In the genomic region with DNA sequence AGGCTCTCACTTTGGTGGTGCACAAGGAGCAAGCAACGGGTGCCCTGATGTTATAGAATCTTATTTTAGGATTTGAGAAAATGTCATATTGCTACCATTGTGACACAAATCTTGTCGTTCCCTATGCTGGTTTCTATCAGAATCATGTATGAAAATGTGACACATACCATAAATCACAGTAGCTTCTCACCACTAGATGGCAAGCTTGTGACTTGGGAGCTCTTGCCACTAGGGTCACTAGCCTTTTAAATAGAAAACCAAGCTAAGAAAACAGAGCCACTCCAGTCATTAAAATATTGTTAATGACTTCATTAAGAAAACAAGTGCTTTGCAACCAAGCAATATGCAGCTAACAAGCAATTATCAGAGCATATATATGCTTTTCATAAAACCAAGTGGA, we compare ENCODE assay signal across 11 mouse cellular contexts.
A peak's percentile ranks its signal among the peaks of the same experiment; 100 is the strongest.
DNase-seq lines count a peak whose midpoint lies in the region; ATAC-seq and TF ChIP-seq lines count a peak whose summit lies in the region.
"Had no signal": no experiment of that assay in that cellular context is flagged by ENCODE, and none has a peak within 500 bp of the region (broad histone marks: within the 10 kb centered on the region; RNA-seq: fewer than 3 reads in every experiment).

No protein-coding gene starts in this region.

- DNase-seq in forebrain, embryonic 11.5 days (ENCODE audit: low spot score) = no peak
- DNase-seq in kidney, postnatal 36 days = peak; percentile 22 to 29
- no peak for DNase-seq in Patski (ENCODE audit: low read depth, low spot score)
- DNase-seq in lung, postnatal 10 days = peak; percentile 24
- DNase-seq in testis, postnatal 14 days (ENCODE audit: low spot score) = no peak
- no peak for DNase-seq in natural killer cell, adult 2 months (ENCODE audit: low spot score in 2 of 2)
- DNase-seq: heart, adult 11 months had no signal

- no peak overlapping the region for H3K4me2 ChIP-seq in forebrain, embryonic 11.5 days (ENCODE audit: low read depth, low read length, severe bottlenecking)
- no peak overlapping the region for H3K4me2 ChIP-seq in forebrain, embryonic 15.5 days (replicated peaks)
- H3K4me2 ChIP-seq in kidney, embryonic 15.5 days = no peak overlapping the region
- H3K4me2 ChIP-seq: hindbrain, embryonic 15.5 days; neural tube, embryonic 12.5 days had no signal

- ATAC-seq in forebrain, embryonic 11.5 days (replicated peaks; ENCODE audit: low FRiP score) = 0 out of 2 replicates have a peak, but pooled peaks have one; percentile 15
- ATAC-seq in forebrain, embryonic 15.5 days (replicated peaks) = no peak
- ATAC-seq in kidney, embryonic 15.5 days (replicated peaks; ENCODE audit: low FRiP score) = no peak
- ATAC-seq in Patski = no peak

- in situ Hi-C loops in Patski (cut with MboI; ENCODE audit: low pct_unique_long_range_greater_than_20kb) = no loop called here

- TF ChIP-seq CTCF in Patski (IDR thresholded peaks at IDR 0.05) = peak; percentile 34

- H3K4me3 ChIP-seq in forebrain, embryonic 11.5 days (ENCODE audit: low read depth, low read length) = no peak overlapping the region
- H3K4me3 ChIP-seq in forebrain, embryonic 15.5 days = no peak overlapping the region
- no peak overlapping the region for H3K4me3 ChIP-seq in kidney, embryonic 15.5 days (replicated peaks)
- H3K4me3 ChIP-seq: hindbrain, embryonic 15.5 days; neural tube, embryonic 12.5 days had no signal

- no peak overlapping the region for H3K9ac ChIP-seq in forebrain, embryonic 11.5 days (ENCODE audit: low read length)
- no peak overlapping the region for H3K9ac ChIP-seq in forebrain, embryonic 15.5 days (replicated peaks)
- H3K9ac ChIP-seq in kidney, embryonic 15.5 days = no peak overlapping the region
- H3K9ac ChIP-seq: hindbrain, embryonic 15.5 days; neural tube, embryonic 12.5 days had no signal

- no peaks in the 10 kb centered on the region for H3K36me3 ChIP-seq in forebrain, embryonic 11.5 days (ENCODE audit: control insufficient read depth, insufficient read depth, low read length)
- no peaks in the 10 kb centered on the region for H3K36me3 ChIP-seq in forebrain, embryonic 15.5 days
- no peaks in the 10 kb centered on the region for H3K36me3 ChIP-seq in kidney, embryonic 15.5 days
- H3K36me3 ChIP-seq: hindbrain, embryonic 15.5 days; neural tube, embryonic 12.5 days had no signal

- CTCF ChIA-PET in Patski (lab: Charles Lee) = no interaction called here

- no peaks in the 10 kb centered on the region for H3K9me3 ChIP-seq in forebrain, embryonic 11.5 days (ENCODE audit: control insufficient read depth, low read length)
- H3K9me3 ChIP-seq in forebrain, embryonic 15.5 days = no peaks in the 10 kb centered on the region
- H3K9me3 ChIP-seq in kidney, embryonic 15.5 days (replicated peaks) = no peaks in the 10 kb centered on the region
- H3K9me3 ChIP-seq: hindbrain, embryonic 15.5 days; neural tube, embryonic 12.5 days had no signal

- POLR2A ChIA-PET in Patski (lab: Charles Lee) = no interaction called here

- no peak overlapping the region for H3K27ac ChIP-seq in forebrain, embryonic 11.5 days (ENCODE audit: low read depth, low read length)
- H3K27ac ChIP-seq in forebrain, embryonic 15.5 days (replicated peaks) = no peak overlapping the region
- H3K27ac ChIP-seq in kidney, embryonic 15.5 days = no peak overlapping the region
- H3K27ac ChIP-seq: hindbrain, embryonic 15.5 days; neural tube, embryonic 12.5 days had no signal

- H3K27me3 ChIP-seq in forebrain, embryonic 11.5 days (ENCODE audit: control insufficient read depth, insufficient read depth, low read length) = no peaks in the 10 kb centered on the region
- H3K27me3 ChIP-seq in forebrain, embryonic 15.5 days = no peaks in the 10 kb centered on the region
- no peaks in the 10 kb centered on the region for H3K27me3 ChIP-seq in kidney, embryonic 15.5 days
- no peaks in the 10 kb centered on the region for H3K27me3 ChIP-seq in Patski
- H3K27me3 ChIP-seq: hindbrain, embryonic 15.5 days; neural tube, embryonic 12.5 days had no signal

- WGBS in forebrain, embryonic 11.5 days = 79% methylated on average over 2 of the region's 2 CpGs
- 79% methylated on average over 2 of the region's 2 CpGs for WGBS in forebrain, embryonic 15.5 days
- WGBS in kidney, embryonic 15.5 days = 82% methylated on average over 2 of the region's 2 CpGs

- H3K4me1 ChIP-seq in forebrain, embryonic 11.5 days (replicated peaks; ENCODE audit: control insufficient read depth, insufficient read depth, low read length) = no peaks in the 10 kb centered on the region
- no peaks in the 10 kb centered on the region for H3K4me1 ChIP-seq in forebrain, embryonic 15.5 days
- H3K4me1 ChIP-seq in kidney, embryonic 15.5 days = no peaks in the 10 kb centered on the region
- H3K4me1 ChIP-seq: hindbrain, embryonic 15.5 days; neural tube, embryonic 12.5 days had no signal

Comparison
In these comparisons a context has a peak if more than half of its experiments do, and no peak if none do; other contexts are left out.
1. DNase-seq: peak in kidney, postnatal 36 days (2 of 2) and lung, postnatal 10 days (single experiment); none in forebrain, embryonic 11.5 days (single experiment), Patski (single experiment), testis, postnatal 14 days (single experiment) and natural killer cell, adult 2 months (0 of 2).